Mouse (Mus musculus) heart, adult 2 months (tissue): ENCODE results near the gene Nmur1. TPM values are rescaled to one million over a fixed set of nuclear protein-coding genes. Genes with fewer than 3 reads are reported as not detected.
A peak's percentile ranks its signal among the peaks of the same experiment; 100 is the strongest.

Experiments used
- DNase-seq, 2 experiments: peaks; one replicate each; pipeline ENCODE4 v3.0.0; 2021
- H3K27ac ChIP-seq: fragments of 200-600 bp; 2 replicates; pipeline ENCODE4 v1.8.1; 2022
- H3K27me3 ChIP-seq: fragments of 200-500 bp; 2 replicates; pipeline ENCODE4 v1.6.1; 2012; ENCODE audit warnings: mild to moderate bottlenecking, low read length, inconsistent platforms, mixed read lengths; ENCODE audit not compliant: control insufficient read depth, insufficient read depth
- H3K36me3 ChIP-seq: fragments of 200-500 bp; 2 replicates; pipeline ENCODE4 v1.6.1; 2012; ENCODE audit warnings: low read length, inconsistent platforms; ENCODE audit not compliant: control insufficient read depth, insufficient read depth
- H3K4me1 ChIP-seq: fragments of 200-500 bp; 2 replicates; pipeline ENCODE4 v1.6.1; 2011; ENCODE audit warnings: low read length; ENCODE audit not compliant: control insufficient read depth, insufficient read depth
- H3K4me3 ChIP-seq: fragments of 200-600 bp; 2 replicates; pipeline ENCODE4 v1.8.1; 2022
- H3K79me2 ChIP-seq: fragments of 200-500 bp; replicated peaks from 2 replicates; pipeline ENCODE4 v1.6.1; 2012; ENCODE audit warnings: mild to moderate bottlenecking, inconsistent platforms, low read length, moderate library complexity, mixed read lengths; ENCODE audit not compliant: control insufficient read depth, insufficient read depth
- H3K9ac ChIP-seq: fragments of 200-500 bp; 2 replicates; pipeline ENCODE4 v1.6.1; 2012; ENCODE audit warnings: low read depth, mild to moderate bottlenecking, control low read depth, inconsistent platforms, low read length, mixed read lengths
- CTCF ChIP-seq: fragments of 200-600 bp; IDR thresholded peaks from 2 replicates; pipeline ENCODE4 v1.8.1; 2022; ENCODE audit warnings: antibody characterized with exemption, mild to moderate bottlenecking, moderate library complexity
- EP300 ChIP-seq: fragments of 200-500 bp; IDR thresholded peaks from 2 replicates; pipeline ENCODE4 v1.6.1; 2011; ENCODE audit warnings: low read depth, low read length, control low read depth; ENCODE audit not compliant: insufficient read depth
- POLR2A ChIP-seq: fragments of 200-500 bp; IDR thresholded peaks from 2 replicates; pipeline ENCODE4 v1.6.1; 2011; ENCODE audit warnings: mild to moderate bottlenecking, low read depth, low read length, control low read depth; ENCODE audit not compliant: insufficient read depth
- WGBS: fragments of 180-500 bp; shearing (Covaris S2); methylation state at CpG from one replicate; pipeline ENCODE4 v1.1.7; 2018; 5-methylcytosine and 5-hydroxymethylcytosine counted together
- intact Hi-C: fragments of 180-260 bp; cut with DNase I; formaldehyde crosslinking; loops from one replicate; pipeline ENCODE4 v1.15.1; 2025
- polyA plus RNA-seq: library from polyadenylated mRNA; depleted of rRNA; stranded (reverse); fragments of >200 nt; gene quantifications from 2 replicates; pipeline ENCODE4 v1.2.3, GENCODE M21; 2012
- total RNA-seq, 2 experiments: library from RNA; stranded (reverse); gene quantifications; 2 replicates each; pipeline ENCODE4 v1.2.3; 2021

Gene Nmur1
- total and polyA plus RNA-seq, 3 experiments: not detected

- intact Hi-C loops: no loop called here
- H3K9ac ChIP-seq: no peak overlapping the region; the same call in 1 of the 2 replicates
- H3K79me2 ChIP-seq: no peaks in the 10 kb centered on the region
- WGBS: 35% methylated on average over 10 of the region's 10 CpGs
- H3K27ac ChIP-seq: no peak overlapping the region
- no peak for DNase-seq
- no peaks in the 10 kb centered on the region for H3K27me3 ChIP-seq
- no peak for TF ChIP-seq POLR2A
- no peak for TF ChIP-seq EP300
- no peak for TF ChIP-seq CTCF
- H3K4me1 ChIP-seq: peaks cover 2% of the 10 kb centered on the region; the same call in 1 of the 2 replicates
- H3K36me3 ChIP-seq: no peaks in the 10 kb centered on the region
- no peak overlapping the region for H3K4me3 ChIP-seq
Measured at GRCm38 (mm10) chr1:86421007-86421406, 5.0 kb downstream of the Nmur1 start.

GRCm38 (mm10) chr1:86416321-86416720, 9.7 kb downstream of the Nmur1 start:
- Histone ChIP-seq H3K4me1 (peaks cover 2% of the 10 kb centered on the region; the same call in 1 of the 2 replicates), H3K27ac (no peak overlapping the region), H3K79me2 (no peaks in the 10 kb centered on the region), H3K27me3 (no peaks in the 10 kb centered on the region), H3K9ac (no peak overlapping the region), H3K4me3 (no peak overlapping the region), H3K36me3 (no peaks in the 10 kb centered on the region)
- DNase-seq: no peak
- intact Hi-C loops: loop anchor here (1.0 kb wide), 1 partner anchor 14 kb away; no protein-coding TSS in a partner anchor
- TF ChIP-seq CTCF (peak; percentile 67), POLR2A (no peak)
- WGBS: 64% methylated on average over 6 of the region's 6 CpGs

DNA sequence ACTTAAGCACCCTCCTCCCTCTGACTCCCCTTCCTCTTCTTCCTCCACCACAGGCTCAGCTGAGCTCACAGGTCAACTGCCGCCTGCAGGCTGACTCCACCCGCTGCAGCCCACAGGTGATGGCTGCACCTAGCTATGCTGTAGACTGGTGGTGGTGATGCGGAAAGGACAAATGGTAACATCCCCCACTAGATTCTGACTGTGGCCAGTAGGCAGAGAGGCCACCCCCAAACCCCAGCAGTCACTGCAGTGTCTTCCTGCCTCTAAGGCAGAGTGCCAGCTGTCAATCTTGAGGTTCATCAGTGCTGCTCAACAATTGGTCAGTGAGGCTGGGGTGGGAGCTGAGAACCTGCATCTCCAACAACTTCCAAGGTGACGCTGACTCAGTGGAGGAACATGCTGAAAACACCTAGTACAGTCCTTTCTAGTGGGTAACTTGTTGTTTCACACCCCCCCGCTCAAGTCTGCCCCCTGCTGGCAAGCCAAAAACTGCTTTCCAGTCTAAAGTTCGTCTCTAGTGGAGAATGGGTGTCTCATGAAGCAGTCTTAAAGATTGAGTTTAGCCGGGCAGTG, 10.3 kb downstream of the Nmur1 start:
- Histone ChIP-seq H3K4me1 (no peaks in the 10 kb centered on the region; the same call in 1 of the 2 replicates), H3K36me3 (no peaks in the 10 kb centered on the region), H3K9ac (no peak overlapping the region), H3K27ac (no peak overlapping the region), H3K27me3 (no peaks in the 10 kb centered on the region), H3K4me3 (no peak overlapping the region), H3K79me2 (no peaks in the 10 kb centered on the region)
- intact Hi-C loops: loop anchor here (1.0 kb wide), 1 partner anchor 15 kb away; no protein-coding TSS in a partner anchor
- TF ChIP-seq POLR2A (no peak), CTCF (peak; percentile 64)
- DNase-seq: peak in 1 of 2 experiments; percentile 65
- WGBS: 60% methylated on average over 7 of the region's 7 CpGs

DNA sequence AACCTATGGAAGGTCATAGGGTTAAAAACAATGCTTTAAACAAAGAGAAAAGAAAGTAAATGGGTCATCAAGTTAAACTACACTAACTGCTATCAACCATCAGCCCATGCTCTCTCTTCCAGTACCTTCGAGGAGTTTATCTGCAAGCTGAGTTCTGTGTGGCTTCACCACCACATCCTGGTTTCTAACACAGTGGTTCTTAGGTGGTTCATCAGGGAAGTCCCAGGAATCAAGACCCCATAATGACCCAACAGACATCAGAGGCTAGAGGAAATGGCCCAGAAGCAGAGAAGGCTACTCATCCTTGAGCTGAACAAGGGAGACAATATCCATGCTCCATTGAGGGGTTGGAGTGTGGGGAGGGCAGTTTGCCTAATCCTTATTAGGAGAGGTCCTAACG, 10.9 kb downstream of the Nmur1 start:
- no peaks in the 10 kb centered on the region for H3K27me3 ChIP-seq
- no peaks in the 10 kb centered on the region for H3K36me3 ChIP-seq
- no peaks in the 10 kb centered on the region for H3K79me2 ChIP-seq
- no peak for DNase-seq
- intact Hi-C loops: no loop called here
- TF ChIP-seq CTCF: no peak
- no peak for TF ChIP-seq EP300
- no peak for TF ChIP-seq POLR2A
- H3K4me3 ChIP-seq: no peak overlapping the region
- no peak overlapping the region for H3K9ac ChIP-seq
- WGBS: 54% methylated on average over 2 of the region's 2 CpGs
- H3K4me1 ChIP-seq: no peaks in the 10 kb centered on the region; the same call in 1 of the 2 replicates
- H3K27ac ChIP-seq: no peak overlapping the region

GRCm38 (mm10) chr1:86414715-86415114, 11.3 kb downstream of the Nmur1 start:
- Histone ChIP-seq H3K79me2 (no peaks in the 10 kb centered on the region), H3K4me1 (no peaks in the 10 kb centered on the region; the same call in 1 of the 2 replicates), H3K4me3 (no peak overlapping the region), H3K9ac (no peak overlapping the region), H3K27me3 (no peaks in the 10 kb centered on the region), H3K36me3 (no peaks in the 10 kb centered on the region), H3K27ac (no peak overlapping the region)
- no peak for DNase-seq
- TF ChIP-seq POLR2A: no peak
- TF ChIP-seq CTCF: no peak
- TF ChIP-seq EP300: no peak
- intact Hi-C loops: no loop called here
- 59% methylated on average over 5 of the region's 5 CpGs for WGBS

DNA sequence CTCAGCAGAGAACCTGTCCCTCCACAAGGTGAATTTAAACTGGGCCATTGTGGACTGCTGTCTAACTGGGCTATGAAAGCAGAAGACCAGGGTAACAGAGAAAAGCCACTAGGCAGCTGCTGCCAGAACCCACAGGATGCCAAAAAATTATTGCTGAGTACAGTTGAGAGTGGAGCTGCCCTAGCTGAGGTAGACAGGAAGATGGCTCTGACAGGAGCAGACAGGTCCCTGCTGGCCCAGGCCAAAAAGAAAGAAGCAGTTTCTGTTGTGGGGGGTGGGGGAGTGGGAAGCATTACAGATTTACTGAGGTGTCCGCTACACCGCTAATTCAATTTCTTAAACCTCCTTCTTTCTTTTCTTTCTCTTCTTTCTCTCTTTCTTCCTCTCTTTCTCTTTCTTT, 16.6 kb downstream of the Nmur1 start:
- H3K36me3 ChIP-seq: no peaks in the 10 kb centered on the region
- no peak overlapping the region for H3K27ac ChIP-seq
- H3K9ac ChIP-seq: no peak overlapping the region
- H3K79me2 ChIP-seq: no peaks in the 10 kb centered on the region
- no peaks in the 10 kb centered on the region for H3K27me3 ChIP-seq
- intact Hi-C loops: no loop called here
- H3K4me1 ChIP-seq: peaks cover 5% of the 10 kb centered on the region; the same call in 1 of the 2 replicates
- no peak for TF ChIP-seq POLR2A
- TF ChIP-seq EP300: no peak
- TF ChIP-seq CTCF: no peak
- no peak overlapping the region for H3K4me3 ChIP-seq
- DNase-seq: no peak
- 95% methylated on average over 2 of the region's 2 CpGs for WGBS
